Mouse (Mus musculus): ENCODE results near the gene BC049352.

GRCm38 (mm10) chr9:45146267-45146597 lies 35.6 kb upstream of the BC049352 start:
- TF ChIP-seq CTCF (IDR thresholded peaks at IDR 0.05; ENCODE audit: control insufficient read depth, insufficient read depth, low read length), result 0 out of 2 replicates have a peak, but pooled peaks have one; percentile 20
- no peak for TF ChIP-seq POLR2A (IDR thresholded peaks at IDR 0.05; ENCODE audit: borderline replicate concordance, control insufficient read depth, low read depth, low read length)
